Mouse (Mus musculus) heart, postnatal 0 days (tissue): Measurements from ENCODE around the gene Tnfrsf8. TPM values are rescaled to one million over a fixed set of nuclear protein-coding genes. Genes with fewer than 3 reads are reported as not detected.

ENCODE experiments used
- ATAC-seq: fragments of 200-750 bp; cut with Nextera tagmentation; 2 replicates; pipeline ENCODE4 v1.8.0; 2017; ENCODE audit warnings: low read depth, moderate number of reproducible peaks, moderate library complexity; ENCODE audit not compliant: insufficient read depth
- DNase-seq: peaks from one replicate; pipeline ENCODE4 v3.0.0-alpha.2; 2016; ENCODE audit warnings: low spot score
- H3K27ac ChIP-seq: fragments of 300-500 bp; sonication (generic); 2 replicates; pipeline ENCODE4 v1.5.1; 2014; ENCODE audit warnings: low read depth, mild to moderate bottlenecking
- H3K27me3 ChIP-seq: fragments of 300-500 bp; sonication (generic); 2 replicates; pipeline ENCODE4 v1.6.1; 2014; ENCODE audit warnings: low read length, mixed read lengths; ENCODE audit not compliant: control insufficient read depth, insufficient read depth
- H3K36me3 ChIP-seq: fragments of 300-500 bp; sonication (generic); replicated peaks from 2 replicates; pipeline ENCODE4 v1.6.1; 2014; ENCODE audit warnings: low read length, mixed read lengths; ENCODE audit not compliant: control insufficient read depth, insufficient read depth
- H3K4me1 ChIP-seq: fragments of 300-500 bp; sonication (generic); 2 replicates; pipeline ENCODE4 v1.6.1; 2014; ENCODE audit warnings: antibody characterized with exemption; ENCODE audit not compliant: control insufficient read depth, insufficient read depth
- H3K4me2 ChIP-seq: fragments of 300-500 bp; sonication (generic); 2 replicates; pipeline ENCODE4 v1.6.1; 2014; ENCODE audit warnings: low read depth, mild to moderate bottlenecking, low read length, moderate library complexity
- H3K4me3 ChIP-seq: fragments of 300-500 bp; sonication (generic); 2 replicates; pipeline ENCODE4 v1.5.1; 2014; ENCODE audit warnings: low read depth, low read length
- H3K9ac ChIP-seq: fragments of 300-500 bp; sonication (generic); replicated peaks from 2 replicates; pipeline ENCODE4 v1.6.1; 2014; ENCODE audit warnings: low read depth, low read length, mixed read lengths
- H3K9me3 ChIP-seq: fragments of 300-500 bp; sonication (generic); replicated peaks from 2 replicates; pipeline ENCODE4 v1.6.1; 2016; ENCODE audit warnings: low read length; ENCODE audit not compliant: control insufficient read depth
- CTCF ChIP-seq: IDR thresholded peaks from 2 replicates; pipeline ENCODE4 v1.5.1; 2016; ENCODE audit warnings: antibody characterized with exemption, control low read depth, low read depth
- EP300 ChIP-seq: IDR thresholded peaks from 2 replicates; pipeline ENCODE4 v1.6.1; 2016; ENCODE audit warnings: antibody characterized with exemption, low read depth
- WGBS: fragments of 180-500 bp; shearing (Covaris S2); extraction: QIAGEN DNeasy Blood & Tissue Kit; methylation state at CpG from one replicate; pipeline ENCODE4 v1.1.7; 2014; 5-methylcytosine and 5-hydroxymethylcytosine counted together
- polyA plus RNA-seq: library from polyadenylated mRNA; unstranded; fragments of >200 nt; fragmentation: Nextera tagmentation; extraction: Ambion mirVana; gene quantifications from 2 replicates; pipeline ENCODE4 v1.2.1, GENCODE M21; 2015
- total RNA-seq: library from RNA; depleted of rRNA; stranded (reverse); fragments of >200 nt; gene quantifications from 2 replicates; pipeline ENCODE4 v1.2.3, GENCODE M21; 2014; ENCODE audit warnings: low replicate concordance

Gene Tnfrsf8
- total and polyA plus RNA-seq, 2 experiments from 2014 or later = 0.04 TPM; not detected in 1

GRCm38 (mm10) chr4:145295589-145296300 lies 19.2 kb downstream of the Tnfrsf8 start:
- no peaks in the 10 kb centered on the region for H3K27me3 ChIP-seq
- no peaks in the 10 kb centered on the region for H3K4me1 ChIP-seq
- ATAC-seq (no peak), DNase-seq (peak; percentile 27)
- no peak for TF ChIP-seq EP300
- TF ChIP-seq CTCF = peak; percentile 71
- H3K4me2 ChIP-seq = no peak overlapping the region
- no peak overlapping the region for H3K4me3 ChIP-seq
- no peak overlapping the region for H3K9ac ChIP-seq
- H3K27ac ChIP-seq = no peak overlapping the region
- no peaks in the 10 kb centered on the region for H3K9me3 ChIP-seq
- 35% methylated on average over 5 of the region's 5 CpGs for WGBS
- H3K36me3 ChIP-seq = no peaks in the 10 kb centered on the region

- no peaks in the 10 kb centered on the region for H3K4me1 ChIP-seq
- ATAC-seq = no peak
- TF ChIP-seq CTCF = no peak
- TF ChIP-seq EP300 = no peak
- H3K4me2 ChIP-seq = no peak overlapping the region
- no peak for DNase-seq
- H3K4me3 ChIP-seq = no peak overlapping the region
- no peaks in the 10 kb centered on the region for H3K27me3 ChIP-seq
- H3K9ac ChIP-seq = no peak overlapping the region
- WGBS = 76% methylated on average over 5 of the region's 5 CpGs
- no peaks in the 10 kb centered on the region for H3K9me3 ChIP-seq
- no peaks in the 10 kb centered on the region for H3K36me3 ChIP-seq
- H3K27ac ChIP-seq = no peak overlapping the region
Measured at GRCm38 (mm10) chr4:145294588-145294987, 20.4 kb downstream of the Tnfrsf8 start.

- no peak overlapping the region for H3K4me3 ChIP-seq
- H3K27me3 ChIP-seq = no peaks in the 10 kb centered on the region
- ATAC-seq (peak; percentile 60), DNase-seq (peak; percentile 60)
- H3K27ac ChIP-seq = no peak overlapping the region
- no peak overlapping the region for H3K4me2 ChIP-seq
- WGBS = 41% methylated on average over 4 of the region's 4 CpGs
- no peak overlapping the region for H3K9ac ChIP-seq
- no peaks in the 10 kb centered on the region for H3K4me1 ChIP-seq
- H3K9me3 ChIP-seq = no peaks in the 10 kb centered on the region
- no peaks in the 10 kb centered on the region for H3K36me3 ChIP-seq
- TF ChIP-seq EP300 (no peak), CTCF (peak; percentile 92)
Measured at GRCm38 (mm10) chr4:145286369-145287120, 28.4 kb downstream of the Tnfrsf8 start.

GRCm38 (mm10) chr4:145284675-145285074 lies 30.3 kb downstream of the Tnfrsf8 start:
- Histone ChIP-seq H3K27me3 (no peaks in the 10 kb centered on the region), H3K36me3 (no peaks in the 10 kb centered on the region), H3K9me3 (no peaks in the 10 kb centered on the region), H3K4me2 (no peak overlapping the region), H3K27ac (no peak overlapping the region), H3K4me3 (no peak overlapping the region), H3K4me1 (no peaks in the 10 kb centered on the region), H3K9ac (no peak overlapping the region)
- no peak for ATAC-seq
- DNase-seq = no peak
- no peak for TF ChIP-seq CTCF
- TF ChIP-seq EP300 = no peak
- 91% methylated on average over 4 of the region's 4 CpGs for WGBS

- no peaks in the 10 kb centered on the region for H3K27me3 ChIP-seq
- no peak overlapping the region for H3K9ac ChIP-seq
- no peaks in the 10 kb centered on the region for H3K36me3 ChIP-seq
- 37% methylated on average over 6 of the region's 6 CpGs for WGBS
- H3K4me3 ChIP-seq = no peak overlapping the region
- no peak for DNase-seq
- no peaks in the 10 kb centered on the region for H3K9me3 ChIP-seq
- H3K4me2 ChIP-seq = no peak overlapping the region
- no peak for ATAC-seq
- TF ChIP-seq EP300 = no peak
- TF ChIP-seq CTCF = no peak
- 0 out of 2 replicates have a peak, but pooled peaks cover 2% of the 10 kb centered on the region for H3K4me1 ChIP-seq
- H3K27ac ChIP-seq = no peak overlapping the region
Measured at GRCm38 (mm10) chr4:145283441-145283840, 31.5 kb downstream of the Tnfrsf8 start.
